Mouse (Mus musculus) olfactory bulb, adult 2 months (tissue): ENCODE measurements around the gene Crhbp.

ENCODE experiments used
- CTCF ChIP-seq: fragments of 200-500 bp; IDR thresholded peaks from 2 replicates; pipeline ENCODE4 v1.5.1; 2012; ENCODE audit warnings: low read depth, mild to moderate bottlenecking, low read length, moderate library complexity; ENCODE audit not compliant: insufficient read depth
- POLR2A ChIP-seq: fragments of 200-500 bp; IDR thresholded peaks from 2 replicates; pipeline ENCODE4 v1.6.1; 2012; ENCODE audit warnings: mild to moderate bottlenecking, low read depth, low read length, moderate library complexity; ENCODE audit not compliant: insufficient read depth

- TF ChIP-seq CTCF = no peak
- TF ChIP-seq POLR2A = no peak
These were observed 26.2 kb upstream of the Crhbp start for GRCm38 (mm10) chr13:95470970-95471369.
